Mouse (Mus musculus): Measurements from ENCODE around the gene Txndc16. TPM values are rescaled to one million over a fixed set of nuclear protein-coding genes. Genes with fewer than 3 reads are reported as not detected.

Gene Txndc16
- polyA plus RNA-seq, 1 experiment from 2014 or later: 16.0 TPM

DNA sequence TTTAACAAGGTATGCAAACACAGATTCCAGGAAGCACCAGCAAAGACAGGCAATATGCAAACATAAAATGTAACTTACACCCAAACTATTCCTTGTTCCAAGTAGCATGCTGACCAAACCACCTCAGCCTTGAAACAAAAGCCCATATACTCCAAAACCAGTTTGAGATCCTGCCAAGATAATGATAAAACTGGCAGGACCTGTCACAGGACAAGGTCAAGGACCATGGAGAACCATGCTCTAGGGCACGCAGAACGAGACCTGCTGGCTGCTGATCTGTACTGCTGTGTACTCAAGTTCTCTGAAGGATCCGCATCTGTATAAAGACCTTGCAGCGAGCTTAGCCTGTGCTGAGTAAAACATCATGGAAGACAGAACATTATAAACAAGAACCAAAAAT, 2.4 kb downstream of the Txndc16 start:
- H3K27ac ChIP-seq (replicated peaks; ENCODE audit: low read depth, low read length): no peak overlapping the region
- H3K9ac ChIP-seq (ENCODE audit: low read length): no peak overlapping the region
- no peaks in the 10 kb centered on the region for H3K27me3 ChIP-seq (ENCODE audit: control insufficient read depth, insufficient read depth, low read length)
- no peaks in the 10 kb centered on the region for H3K4me1 ChIP-seq (ENCODE audit: control insufficient read depth, insufficient read depth, low read length)
- DNase-seq (ENCODE audit: low spot score) (no peak), ATAC-seq (ENCODE audit: insufficient number of reproducible peaks, low FRiP score, low TSS enrichment, low read depth) (no peak)
- no peak overlapping the region for H3K4me3 ChIP-seq (ENCODE audit: low read depth, low read length)
- no peaks in the 10 kb centered on the region for H3K9me3 ChIP-seq (ENCODE audit: control insufficient read depth, low read length)
- H3K36me3 ChIP-seq (ENCODE audit: control insufficient read depth, insufficient read depth, low read length): no peaks in the 10 kb centered on the region
- WGBS: 95% methylated on average over 4 of the region's 4 CpGs
- H3K4me2 ChIP-seq (ENCODE audit: low read depth, severe bottlenecking): no peak overlapping the region

DNA sequence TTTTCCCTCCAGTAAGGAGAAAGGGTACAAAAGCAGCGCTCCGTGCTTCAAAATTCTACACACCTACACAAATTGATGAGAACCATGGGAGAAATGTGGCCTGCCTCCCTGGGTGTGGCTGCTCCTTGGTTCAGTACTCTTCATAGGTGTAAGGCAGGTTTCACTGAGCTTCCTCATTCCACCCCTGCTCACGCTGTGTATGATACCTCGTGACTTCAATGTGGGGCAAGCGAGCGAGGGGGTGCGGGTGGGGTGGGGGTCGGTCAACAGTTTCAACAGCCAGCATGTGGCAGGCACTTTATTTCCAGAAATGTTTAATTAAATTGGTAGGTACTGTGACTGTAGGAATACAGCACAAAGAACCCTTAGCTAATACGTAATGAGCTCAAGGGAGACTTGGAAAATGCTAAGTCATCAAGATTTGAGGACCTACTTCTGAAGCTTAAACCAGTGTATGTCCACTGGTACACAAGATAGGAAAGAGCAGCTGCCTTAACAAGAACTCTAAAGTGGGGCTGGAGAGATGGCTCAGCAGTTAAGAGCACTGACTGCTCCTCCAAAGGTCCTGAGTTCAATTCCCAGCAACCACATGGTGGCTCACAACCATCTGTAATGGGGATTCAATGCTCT, 3.3 kb downstream of the Txndc16 start:
- Histone ChIP-seq H3K27ac (replicated peaks; ENCODE audit: low read depth, low read length) (no peak overlapping the region), H3K27me3 (ENCODE audit: control insufficient read depth, insufficient read depth, low read length) (no peaks in the 10 kb centered on the region)
- no peak for DNase-seq (ENCODE audit: low spot score)

DNA sequence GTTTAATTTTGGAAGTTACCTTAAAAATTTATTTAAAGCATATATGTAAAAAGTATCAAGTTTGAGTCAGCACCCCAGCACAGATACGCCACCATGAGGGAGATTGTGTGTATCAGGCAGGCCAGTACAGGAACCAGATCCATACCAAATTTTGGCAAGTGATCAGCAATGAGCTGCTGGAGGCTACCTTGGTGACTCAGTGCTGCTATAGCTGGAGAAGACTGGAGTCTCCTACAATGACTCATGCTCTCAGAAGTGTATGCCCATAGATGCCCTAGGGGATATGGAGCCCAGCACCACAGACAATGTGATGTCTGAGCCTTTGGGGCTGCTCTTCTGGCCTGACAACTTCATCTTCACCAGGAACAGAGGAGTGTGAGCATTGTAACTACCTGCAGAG, 8.7 kb downstream of the Txndc16 start:
- WGBS: 87% methylated on average over 1 of the region's 1 CpGs
- Histone ChIP-seq H3K4me2 (ENCODE audit: low read depth, severe bottlenecking) (no peak overlapping the region), H3K9ac (ENCODE audit: low read length) (no peak overlapping the region), H3K4me1 (ENCODE audit: control insufficient read depth, insufficient read depth, low read length) (no peaks in the 10 kb centered on the region), H3K27ac (replicated peaks; ENCODE audit: low read depth, low read length) (no peak overlapping the region), H3K36me3 (ENCODE audit: control insufficient read depth, insufficient read depth, low read length) (no peaks in the 10 kb centered on the region), H3K4me3 (ENCODE audit: low read depth, low read length) (no peak overlapping the region), H3K27me3 (ENCODE audit: control insufficient read depth, insufficient read depth, low read length) (no peaks in the 10 kb centered on the region), H3K9me3 (ENCODE audit: control insufficient read depth, low read length) (no peaks in the 10 kb centered on the region)
- DNase-seq (ENCODE audit: low spot score): no peak
- no peak for ATAC-seq (ENCODE audit: insufficient number of reproducible peaks, low FRiP score, low TSS enrichment, low read depth)

More for the DNA sequence above, 3.3 kb downstream of the Txndc16 start:
- ATAC-seq (ENCODE audit: insufficient number of reproducible peaks, low FRiP score, low TSS enrichment, low read depth): no peak
- H3K4me1 ChIP-seq (ENCODE audit: control insufficient read depth, insufficient read depth, low read length): no peaks in the 10 kb centered on the region
- no peaks in the 10 kb centered on the region for H3K9me3 ChIP-seq (ENCODE audit: control insufficient read depth, low read length)
- H3K36me3 ChIP-seq (ENCODE audit: control insufficient read depth, insufficient read depth, low read length): no peaks in the 10 kb centered on the region
- H3K4me2 ChIP-seq (ENCODE audit: low read depth, severe bottlenecking): no peak overlapping the region
- no peak overlapping the region for H3K9ac ChIP-seq (ENCODE audit: low read length)
- no peak overlapping the region for H3K4me3 ChIP-seq (ENCODE audit: low read depth, low read length)
- 95% methylated on average over 9 of the region's 9 CpGs for WGBS

DNA sequence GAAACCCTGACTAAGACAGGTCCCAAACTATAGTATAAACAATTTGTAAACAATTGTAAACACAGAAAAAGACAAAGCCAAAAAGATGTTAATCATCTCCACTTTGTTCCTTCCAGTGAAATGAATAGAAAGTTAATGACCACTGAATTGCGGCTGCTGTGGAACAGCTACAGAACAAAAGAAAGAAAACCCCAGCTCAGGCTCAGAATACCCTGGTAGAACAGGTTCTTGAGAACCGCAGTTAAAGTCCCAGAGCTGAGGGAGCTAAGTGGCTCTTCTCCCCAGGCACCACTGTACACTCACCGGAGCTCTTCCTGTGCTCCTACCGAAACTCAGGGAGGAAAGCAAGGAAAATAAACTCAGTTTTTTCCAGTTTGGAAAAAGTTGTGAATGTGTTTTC, 9.4 kb downstream of the Txndc16 start:
- no peaks in the 10 kb centered on the region for H3K9me3 ChIP-seq (ENCODE audit: control insufficient read depth, low read length)
- ATAC-seq (ENCODE audit: insufficient number of reproducible peaks, low FRiP score, low TSS enrichment, low read depth): no peak

DNA sequence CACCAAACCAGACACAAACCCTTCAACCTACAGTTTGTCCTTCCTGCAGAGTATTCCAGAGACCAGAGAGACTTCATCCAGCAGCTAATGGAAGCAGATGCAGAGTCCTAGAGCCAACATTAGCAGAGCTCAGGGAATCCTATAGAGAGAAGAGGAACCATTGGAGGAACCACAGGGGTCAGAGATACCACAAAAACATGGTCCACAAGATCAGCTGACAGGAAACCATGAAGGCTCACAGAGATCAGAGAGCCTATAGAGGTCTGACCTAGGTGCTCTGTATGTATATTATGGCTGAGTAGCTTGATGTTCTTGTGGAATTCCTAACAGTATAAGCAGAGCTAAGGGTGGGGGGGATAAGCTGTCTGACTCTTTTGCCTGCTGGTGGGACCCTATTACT, 19.5 kb downstream of the Txndc16 start:
- no peak overlapping the region for H3K9ac ChIP-seq (ENCODE audit: low read length)
- H3K4me2 ChIP-seq (ENCODE audit: low read depth, severe bottlenecking): no peak overlapping the region
- H3K27ac ChIP-seq (replicated peaks; ENCODE audit: low read depth, low read length): no peak overlapping the region
- H3K4me3 ChIP-seq (ENCODE audit: low read depth, low read length): no peak overlapping the region
- ATAC-seq (ENCODE audit: insufficient number of reproducible peaks, low FRiP score, low TSS enrichment, low read depth): no peak
- H3K27me3 ChIP-seq (ENCODE audit: control insufficient read depth, insufficient read depth, low read length): no peaks in the 10 kb centered on the region
- DNase-seq (ENCODE audit: low spot score): no peak
- H3K36me3 ChIP-seq (ENCODE audit: control insufficient read depth, insufficient read depth, low read length): no peaks in the 10 kb centered on the region
- no peaks in the 10 kb centered on the region for H3K9me3 ChIP-seq (ENCODE audit: control insufficient read depth, low read length)
- H3K4me1 ChIP-seq (ENCODE audit: control insufficient read depth, insufficient read depth, low read length): no peaks in the 10 kb centered on the region

More for the DNA sequence above, 9.4 kb downstream of the Txndc16 start:
- no peak overlapping the region for H3K9ac ChIP-seq (ENCODE audit: low read length)
- no peak overlapping the region for H3K4me3 ChIP-seq (ENCODE audit: low read depth, low read length)
- H3K27me3 ChIP-seq (ENCODE audit: control insufficient read depth, insufficient read depth, low read length): no peaks in the 10 kb centered on the region
- H3K27ac ChIP-seq (replicated peaks; ENCODE audit: low read depth, low read length): no peak overlapping the region
- no peak overlapping the region for H3K4me2 ChIP-seq (ENCODE audit: low read depth, severe bottlenecking)
- 78% methylated on average over 4 of the region's 4 CpGs for WGBS
- no peaks in the 10 kb centered on the region for H3K36me3 ChIP-seq (ENCODE audit: control insufficient read depth, insufficient read depth, low read length)
- DNase-seq (ENCODE audit: low spot score): no peak
- no peaks in the 10 kb centered on the region for H3K4me1 ChIP-seq (ENCODE audit: control insufficient read depth, insufficient read depth, low read length)

DNA sequence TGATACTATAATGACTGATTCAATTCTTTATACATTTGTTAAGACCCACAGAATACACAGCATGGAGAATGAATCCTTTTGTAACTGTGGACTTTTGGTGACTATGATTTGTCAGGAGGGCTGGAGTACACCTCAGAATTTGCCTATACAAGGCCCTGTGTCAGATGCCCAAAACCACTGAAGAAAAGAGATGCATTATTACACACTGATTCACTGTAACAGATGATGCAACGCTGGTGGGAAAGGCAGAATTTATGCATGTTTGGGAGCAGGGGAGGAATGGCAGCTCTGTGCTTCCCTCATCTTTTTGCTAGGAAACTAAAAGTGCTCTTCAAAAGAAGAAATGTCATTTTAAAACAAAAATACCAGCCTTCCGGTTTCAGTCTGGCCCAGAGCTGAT, 29.1 kb downstream of the Txndc16 start:
- Histone ChIP-seq H3K9me3 (ENCODE audit: control insufficient read depth, low read length) (no peaks in the 10 kb centered on the region), H3K4me1 (ENCODE audit: control insufficient read depth, insufficient read depth, low read length) (no peaks in the 10 kb centered on the region), H3K27ac (replicated peaks; ENCODE audit: low read depth, low read length) (no peak overlapping the region), H3K36me3 (ENCODE audit: control insufficient read depth, insufficient read depth, low read length) (no peaks in the 10 kb centered on the region), H3K27me3 (ENCODE audit: control insufficient read depth, insufficient read depth, low read length) (no peaks in the 10 kb centered on the region), H3K4me3 (ENCODE audit: low read depth, low read length) (no peak overlapping the region), H3K9ac (ENCODE audit: low read length) (no peak overlapping the region), H3K4me2 (ENCODE audit: low read depth, severe bottlenecking) (no peak overlapping the region)
- WGBS: 84% methylated on average over 2 of the region's 2 CpGs
- DNase-seq (ENCODE audit: low spot score) (no peak), ATAC-seq (ENCODE audit: insufficient number of reproducible peaks, low FRiP score, low TSS enrichment, low read depth) (no peak)

DNA sequence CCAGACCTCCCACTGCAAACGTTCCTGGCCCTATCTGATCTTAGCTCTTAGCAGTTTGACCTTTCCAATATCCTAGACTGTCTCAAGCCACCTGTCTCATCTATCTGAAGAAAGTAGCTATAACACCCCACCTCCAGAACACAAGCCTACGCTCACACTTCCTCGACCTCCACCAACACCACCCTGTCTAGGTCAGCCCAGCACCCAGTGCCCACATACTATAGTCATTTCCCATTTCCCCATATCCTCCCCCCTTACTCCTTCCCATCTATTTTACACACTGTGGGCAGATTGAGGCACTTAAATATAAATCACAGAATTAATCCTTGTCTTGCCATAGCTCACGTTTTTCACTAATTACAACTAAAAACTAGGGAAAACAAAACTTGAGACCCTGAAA, 38.5 kb downstream of the Txndc16 start:
- WGBS: 84% methylated on average over 4 of the region's 4 CpGs
- no peak for DNase-seq (ENCODE audit: low spot score)
- no peak overlapping the region for H3K27ac ChIP-seq (replicated peaks; ENCODE audit: low read depth, low read length)

DNA sequence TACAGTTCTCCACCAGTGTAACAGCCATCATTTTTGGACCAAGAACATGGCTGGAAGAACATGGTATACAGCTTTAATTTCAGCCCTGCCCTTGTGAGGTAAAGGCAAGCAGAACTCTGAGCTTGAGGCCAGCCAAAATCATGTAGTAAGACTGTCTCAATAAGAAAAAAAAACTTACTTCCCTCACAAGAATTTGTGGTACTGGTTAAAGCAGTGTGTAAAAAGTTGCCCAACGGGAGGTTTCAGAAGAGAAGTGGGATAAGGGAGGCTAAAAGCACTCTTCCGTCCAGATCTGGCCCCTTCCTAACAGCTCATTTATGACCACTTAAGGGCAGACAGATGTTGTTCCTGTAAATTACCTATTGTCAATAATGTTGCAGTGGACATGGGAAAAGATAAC, 40.5 kb downstream of the Txndc16 start:
- H3K27me3 ChIP-seq (ENCODE audit: control insufficient read depth, insufficient read depth, low read length): no peaks in the 10 kb centered on the region
- H3K4me2 ChIP-seq (ENCODE audit: low read depth, severe bottlenecking): no peak overlapping the region
- H3K36me3 ChIP-seq (ENCODE audit: control insufficient read depth, insufficient read depth, low read length): no peaks in the 10 kb centered on the region
- DNase-seq (ENCODE audit: low spot score) (no peak), ATAC-seq (ENCODE audit: insufficient number of reproducible peaks, low FRiP score, low TSS enrichment, low read depth) (no peak)
- WGBS: 50% methylated on average over 2 of the region's 2 CpGs
- no peaks in the 10 kb centered on the region for H3K4me1 ChIP-seq (ENCODE audit: control insufficient read depth, insufficient read depth, low read length)
- no peak overlapping the region for H3K27ac ChIP-seq (replicated peaks; ENCODE audit: low read depth, low read length)
- no peaks in the 10 kb centered on the region for H3K9me3 ChIP-seq (ENCODE audit: control insufficient read depth, low read length)
- no peak overlapping the region for H3K4me3 ChIP-seq (ENCODE audit: low read depth, low read length)
- H3K9ac ChIP-seq (ENCODE audit: low read length): no peak overlapping the region

More for the DNA sequence above, 38.5 kb downstream of the Txndc16 start:
- Histone ChIP-seq H3K36me3 (ENCODE audit: control insufficient read depth, insufficient read depth, low read length) (no peaks in the 10 kb centered on the region), H3K9me3 (ENCODE audit: control insufficient read depth, low read length) (no peaks in the 10 kb centered on the region), H3K27me3 (ENCODE audit: control insufficient read depth, insufficient read depth, low read length) (no peaks in the 10 kb centered on the region), H3K4me2 (ENCODE audit: low read depth, severe bottlenecking) (no peak overlapping the region), H3K9ac (ENCODE audit: low read length) (no peak overlapping the region), H3K4me3 (ENCODE audit: low read depth, low read length) (no peak overlapping the region), H3K4me1 (ENCODE audit: control insufficient read depth, insufficient read depth, low read length) (no peaks in the 10 kb centered on the region)
- 0 out of 2 replicates have a peak, but pooled peaks have one; percentile 44 for ATAC-seq (ENCODE audit: insufficient number of reproducible peaks, low FRiP score, low TSS enrichment, low read depth)

DNA sequence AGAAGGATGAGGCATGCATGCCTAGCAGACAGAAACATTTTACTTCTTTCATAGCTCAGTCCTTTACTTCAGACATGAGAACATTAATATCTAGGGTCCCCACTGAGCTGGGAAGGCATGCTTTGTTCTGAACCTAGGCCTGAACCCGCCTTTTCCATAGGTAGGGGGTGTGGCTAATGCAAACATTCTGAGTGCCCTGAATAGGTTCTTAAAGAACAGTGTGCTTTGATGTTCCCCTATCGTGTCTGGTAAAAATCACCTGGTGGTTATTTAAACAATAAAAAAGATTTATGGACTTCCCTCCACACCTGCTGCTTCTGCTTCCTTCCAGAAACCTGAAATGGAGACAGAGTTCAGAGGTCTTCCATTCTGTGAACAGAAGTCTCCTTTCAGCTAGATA, 40.9 kb downstream of the Txndc16 start:
- WGBS: 40% methylated on average over 2 of the region's 2 CpGs
- no peak for ATAC-seq (ENCODE audit: insufficient number of reproducible peaks, low FRiP score, low TSS enrichment, low read depth)

More for the DNA sequence above, 40.9 kb downstream of the Txndc16 start:
- no peak overlapping the region for H3K9ac ChIP-seq (ENCODE audit: low read length)
- no peaks in the 10 kb centered on the region for H3K36me3 ChIP-seq (ENCODE audit: control insufficient read depth, insufficient read depth, low read length)
- H3K4me3 ChIP-seq (ENCODE audit: low read depth, low read length): no peak overlapping the region
- no peaks in the 10 kb centered on the region for H3K4me1 ChIP-seq (ENCODE audit: control insufficient read depth, insufficient read depth, low read length)
- H3K4me2 ChIP-seq (ENCODE audit: low read depth, severe bottlenecking): no peak overlapping the region
- no peaks in the 10 kb centered on the region for H3K9me3 ChIP-seq (ENCODE audit: control insufficient read depth, low read length)
- DNase-seq (ENCODE audit: low spot score): no peak
- H3K27ac ChIP-seq (replicated peaks; ENCODE audit: low read depth, low read length): no peak overlapping the region
- H3K27me3 ChIP-seq (ENCODE audit: control insufficient read depth, insufficient read depth, low read length): no peaks in the 10 kb centered on the region

Data from limb, embryonic 11.5 days (tissue).